Mouse (Mus musculus) MEL (cell line): ENCODE measurements around the gene Tfdp2. TPM values are rescaled to one million over a fixed set of nuclear protein-coding genes. Genes with fewer than 3 reads are reported as not detected.

Experiments
- DNase-seq: peaks from one replicate; pipeline ENCODE4 v3.0.0; 2011; ENCODE audit warnings: low read depth, low spot score
- H3K27ac ChIP-seq: 2 replicates; pipeline ENCODE4 v1.5.1; 2012; ENCODE audit warnings: low read depth, mild to moderate bottlenecking, control low read depth, low read length, moderate library complexity; ENCODE audit not compliant: control insufficient read depth
- H3K27me3 ChIP-seq, 2 experiments: fragments of 150-350 bp in 1 of 2; sonication (generic) in 1 of 2; 2 replicates each; pipeline ENCODE4 v1.6.1; 2012; ENCODE audit warnings: low read length in 2 of 2, mild to moderate bottlenecking in 2 of 2, improper control_type of control experiment in 1 of 2, moderate library complexity in 1 of 2; ENCODE audit not compliant: insufficient read depth in 2 of 2, control insufficient read depth in 1 of 2
- H3K36me3 ChIP-seq, 2 experiments: 2 replicates each; pipeline ENCODE4 v1.6.1; 2012 to 2014; ENCODE audit warnings: low read length in 2 of 2, improper control_type of control experiment in 1 of 2, inconsistent platforms in 1 of 2, mild to moderate bottlenecking in 1 of 2; ENCODE audit not compliant: insufficient read depth in 2 of 2, control insufficient read depth in 1 of 2
- H3K4me1 ChIP-seq, 2 experiments: fragments of 150-350 bp in 1 of 2; sonication (generic) in 1 of 2; 2 replicates each; pipeline ENCODE4 v1.6.1; 2012; ENCODE audit warnings: low read length in 2 of 2, improper control_type of control experiment in 1 of 2, mild to moderate bottlenecking in 1 of 2; ENCODE audit not compliant: insufficient read depth in 2 of 2, control insufficient read depth in 1 of 2
- H3K4me3 ChIP-seq, 2 experiments: fragments of 150-350 bp in 1 of 2; sonication (generic) in 1 of 2; 2 replicates each; pipeline ENCODE4 v1.5.1; 2012; ENCODE audit warnings: low read depth in 2 of 2, low read length in 2 of 2, mild to moderate bottlenecking in 2 of 2, moderate library complexity in 2 of 2, control low read depth in 1 of 2, improper control_type of control experiment in 1 of 2; ENCODE audit not compliant: control insufficient read depth in 1 of 2, insufficient read depth in 1 of 2
- H3K79me2 ChIP-seq: 2 replicates; pipeline ENCODE4 v1.6.1; 2012; ENCODE audit warnings: mild to moderate bottlenecking, low read length, moderate library complexity; ENCODE audit not compliant: control insufficient read depth, poor library complexity, insufficient read depth
- H3K9ac ChIP-seq: 2 replicates; pipeline ENCODE4 v1.6.1; 2012; ENCODE audit warnings: low read depth, mild to moderate bottlenecking, control low read depth, low read length, moderate library complexity; ENCODE audit not compliant: control insufficient read depth, poor library complexity, severe bottlenecking
- H3K9me3 ChIP-seq: fragments of 150-350 bp; sonication (generic); replicated peaks from 2 replicates; pipeline ENCODE4 v1.6.1; 2012; ENCODE audit warnings: mild to moderate bottlenecking, low read length, improper control_type of control experiment, moderate library complexity; ENCODE audit not compliant: insufficient read depth
- BHLHE40 ChIP-seq: IDR thresholded peaks from 2 replicates; pipeline ENCODE4 v1.6.1; 2012; ENCODE audit warnings: low read depth, mild to moderate bottlenecking, inconsistent platforms, low read length, improper control_type of control experiment, borderline replicate concordance
- CHD2 ChIP-seq: IDR thresholded peaks from 2 replicates; pipeline ENCODE4 v1.6.1; 2011; ENCODE audit warnings: low read length, improper control_type of control experiment
- ELF1 ChIP-seq: IDR thresholded peaks from 2 replicates; pipeline ENCODE4 v1.6.1; 2014; ENCODE audit warnings: low read depth, mild to moderate bottlenecking, inconsistent platforms, low read length, improper control_type of control experiment, moderate library complexity
- EP300 ChIP-seq, 2 experiments: IDR thresholded peaks; 2 replicates each; pipeline ENCODE4 v1.6.1; 2011; ENCODE audit warnings: improper control_type of control experiment in 2 of 2, low read length in 2 of 2, low read depth in 1 of 2, mild to moderate bottlenecking in 1 of 2
- GABPA ChIP-seq: IDR thresholded peaks from 2 replicates; pipeline ENCODE4 v1.6.1; 2012; ENCODE audit warnings: low read depth, mild to moderate bottlenecking, inconsistent platforms, low read length, improper control_type of control experiment, moderate library complexity
- GATA1 ChIP-seq: IDR thresholded peaks from 2 replicates; pipeline ENCODE4 v1.6.1; 2011; ENCODE audit warnings: low read depth, low read length, improper control_type of control experiment
- HCFC1 ChIP-seq: IDR thresholded peaks from 2 replicates; pipeline ENCODE4 v1.6.1; 2012; ENCODE audit warnings: low read depth, mild to moderate bottlenecking, inconsistent platforms, low read length, improper control_type of control experiment, moderate library complexity
- JUND ChIP-seq: IDR thresholded peaks from 2 replicates; pipeline ENCODE4 v1.6.1; 2011; ENCODE audit warnings: low read depth, mild to moderate bottlenecking, improper control_type of control experiment, low read length
- MAFK ChIP-seq: IDR thresholded peaks from 2 replicates; pipeline ENCODE4 v1.6.1; 2011; ENCODE audit warnings: low read depth, mild to moderate bottlenecking, low read length, improper control_type of control experiment, borderline replicate concordance
- MAX ChIP-seq: IDR thresholded peaks from 2 replicates; pipeline ENCODE4 v1.6.1; 2011; ENCODE audit warnings: low read length, improper control_type of control experiment
- MAZ ChIP-seq: IDR thresholded peaks from 2 replicates; pipeline ENCODE4 v1.6.1; 2012; ENCODE audit warnings: low read depth, mild to moderate bottlenecking, inconsistent platforms, low read length, improper control_type of control experiment
- MEF2A ChIP-seq: IDR thresholded peaks from 2 replicates; pipeline ENCODE4 v1.6.1; 2014; ENCODE audit warnings: low read depth, mild to moderate bottlenecking, inconsistent platforms, low read length, improper control_type of control experiment; ENCODE audit not compliant: poor library complexity, insufficient replicate concordance, severe bottlenecking; ENCODE audit errors: extremely low read depth
- MXI1 ChIP-seq: IDR thresholded peaks from 2 replicates; pipeline ENCODE4 v1.6.1; 2011; ENCODE audit warnings: mild to moderate bottlenecking, low read depth, low read length, improper control_type of control experiment
- MYB ChIP-seq: IDR thresholded peaks from 2 replicates; pipeline ENCODE4 v1.6.1; 2011; ENCODE audit warnings: mild to moderate bottlenecking, low read depth, low read length, improper control_type of control experiment
- NELFE ChIP-seq: IDR thresholded peaks from 2 replicates; pipeline ENCODE4 v1.6.1; 2011; ENCODE audit warnings: low read depth, low read length, improper control_type of control experiment
- POLR2A ChIP-seq, 2 experiments: IDR thresholded peaks; 2 replicates each; pipeline ENCODE4 v1.6.1; 2011 to 2012; ENCODE audit warnings: low read length in 2 of 2, mild to moderate bottlenecking in 2 of 2, control low read depth in 1 of 2, improper control_type of control experiment in 1 of 2, low read depth in 1 of 2, moderate library complexity in 1 of 2; ENCODE audit not compliant: control insufficient read depth in 1 of 2, insufficient read depth in 1 of 2, poor library complexity in 1 of 2
- POLR2AphosphoS2 ChIP-seq: IDR thresholded peaks from 2 replicates; pipeline ENCODE4 v1.6.1; 2011; ENCODE audit warnings: low read length, improper control_type of control experiment
- POLR2AphosphoS5 ChIP-seq: IDR thresholded peaks from 2 replicates; pipeline ENCODE4 v1.6.1; 2012; ENCODE audit warnings: low read depth, borderline replicate concordance, mild to moderate bottlenecking, inconsistent platforms, low read length, moderate library complexity, mixed read lengths
- RAD21 ChIP-seq: IDR thresholded peaks from 2 replicates; pipeline ENCODE4 v1.6.1; 2011; ENCODE audit warnings: mild to moderate bottlenecking, low read depth, low read length, improper control_type of control experiment
- SIN3A ChIP-seq: IDR thresholded peaks from 2 replicates; pipeline ENCODE4 v1.6.1; 2012; ENCODE audit warnings: low read length, improper control_type of control experiment, inconsistent platforms
- SMC3 ChIP-seq: IDR thresholded peaks from 2 replicates; pipeline ENCODE4 v1.6.1; 2011; ENCODE audit warnings: low read depth, low read length, improper control_type of control experiment
- TBP ChIP-seq: IDR thresholded peaks from 2 replicates; pipeline ENCODE4 v1.8.0; 2011; ENCODE audit warnings: low read depth, low read length, improper control_type of control experiment
- TCF12 ChIP-seq: IDR thresholded peaks from 2 replicates; pipeline ENCODE4 v1.6.1; 2014; ENCODE audit warnings: low read depth, mild to moderate bottlenecking, inconsistent platforms, low read length, improper control_type of control experiment, moderate library complexity
- UBTF ChIP-seq: IDR thresholded peaks from 2 replicates; pipeline ENCODE4 v1.6.1; 2012; ENCODE audit warnings: low read depth, mild to moderate bottlenecking, inconsistent platforms, low read length, improper control_type of control experiment, moderate library complexity, borderline replicate concordance; ENCODE audit not compliant: insufficient read depth
- USF2 ChIP-seq, 2 experiments: IDR thresholded peaks; 2 replicates each; pipeline ENCODE4 v1.6.1; 2011 to 2012; ENCODE audit warnings: improper control_type of control experiment in 2 of 2, low read length in 2 of 2, borderline replicate concordance in 1 of 2, inconsistent platforms in 1 of 2, low read depth in 1 of 2, mild to moderate bottlenecking in 1 of 2; ENCODE audit not compliant: insufficient read depth in 1 of 2
- ZC3H11A ChIP-seq: IDR thresholded peaks from 2 replicates; pipeline ENCODE4 v1.6.1; 2012; ENCODE audit warnings: low read depth, mild to moderate bottlenecking, inconsistent platforms, low read length, improper control_type of control experiment
- ZKSCAN1 ChIP-seq: IDR thresholded peaks from 2 replicates; pipeline ENCODE4 v1.6.1; 2012; ENCODE audit warnings: low read depth, mild to moderate bottlenecking, inconsistent platforms, low read length, improper control_type of control experiment, moderate library complexity
- polyA plus RNA-seq, 2 experiments: library from polyadenylated mRNA; stranded (reverse) in 1 of 2; unstranded in 1 of 2; fragments of >175 nt in 1 of 2; fragments of >200 nt in 1 of 2; gene quantifications; 2 replicates each; pipeline versions ENCODE4 v1.2.1 to v1.2.4; 2012; ENCODE audit warnings: low replicate concordance in 2 of 2, low read depth in 1 of 2; ENCODE audit not compliant: insufficient read length in 2 of 2, insufficient read depth in 1 of 2, missing spikeins in 1 of 2
- total RNA-seq: library from RNA; depleted of rRNA; stranded (reverse); fragments of 300-350 nt; gene quantifications from 2 replicates; pipeline ENCODE4 v1.2.3, GENCODE M21; 2012

Tfdp2 gene
- total and polyA plus RNA-seq, 3 experiments = 7.7 to 15.4 TPM; not detected in 1

DNA sequence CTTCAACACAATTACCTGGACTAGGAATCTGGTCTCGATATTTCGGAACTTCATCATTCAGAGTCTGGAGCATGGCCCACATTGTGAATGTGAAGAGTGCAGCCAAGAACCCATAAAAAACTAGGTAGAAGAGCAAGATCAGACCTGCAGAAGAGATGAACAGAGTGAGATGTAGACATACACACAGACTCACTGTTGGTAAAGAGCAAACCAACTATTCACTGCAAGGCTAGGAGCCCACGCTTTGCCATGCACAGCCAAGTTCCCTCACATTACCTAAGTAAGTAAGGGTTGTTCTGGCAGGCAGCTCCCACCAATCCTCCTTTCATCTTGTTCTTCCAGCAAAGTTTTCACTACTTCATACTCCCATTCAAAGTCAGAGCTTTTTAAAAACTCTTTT, 149.7 kb downstream of the Tfdp2 start:
- TF ChIP-seq ELF1 (no peak), SMC3 (no peak), EP300 (IDR thresholded peaks at IDR 0.05; ENCODE audit: low read depth in 1 of 2, low read length in 2 of 2) (no peak), POLR2AphosphoS2 (no peak), MEF2A (no peak), MXI1 (no peak), GABPA (no peak), USF2 (IDR thresholded peaks at IDR 0.05; ENCODE audit: borderline replicate concordance in 1 of 2, insufficient read depth in 1 of 2, low read depth in 1 of 2, low read length in 2 of 2) (no peak), GATA1 (no peak), JUND (no peak), ZC3H11A (no peak), NELFE (no peak), CHD2 (no peak), BHLHE40 (no peak), RAD21 (no peak), MAZ (no peak), POLR2A (IDR thresholded peaks at IDR 0.05; ENCODE audit: control insufficient read depth in 1 of 2, insufficient read depth in 1 of 2, low read depth in 1 of 2, low read length in 2 of 2, poor library complexity in 1 of 2) (no peak)
- peaks cover 3 to 5% of the 10 kb centered on the region in 2 experiments; a peak in 3 of 4 replicates for H3K36me3 ChIP-seq

DNA sequence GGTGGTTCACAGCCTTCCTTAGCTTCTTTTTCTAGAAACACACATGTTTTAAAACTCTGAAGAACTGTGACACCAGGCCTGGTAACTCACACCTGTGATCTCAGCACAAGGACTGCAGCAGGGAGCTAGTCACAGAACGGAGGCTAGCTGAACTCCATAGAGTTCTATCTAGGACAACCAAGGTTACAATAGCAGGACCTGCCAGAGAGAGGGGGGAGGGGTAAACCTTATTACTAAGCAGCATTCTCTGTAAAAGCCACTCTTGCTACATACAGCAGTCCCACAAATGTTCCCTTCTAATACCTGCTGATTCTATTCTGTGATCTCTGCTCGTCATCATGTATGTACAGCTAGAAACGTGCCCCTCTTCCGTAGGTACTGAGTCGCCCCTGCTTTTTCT, 152.8 kb downstream of the Tfdp2 start:
- no peaks in the 10 kb centered on the region for H3K9me3 ChIP-seq
- peaks cover 15% of the 10 kb centered on the region for H3K79me2 ChIP-seq
- no peak for DNase-seq
- H3K36me3 ChIP-seq = peaks cover 4 to 12% of the 10 kb centered on the region in 2 experiments; a peak in 3 of 4 replicates
- no peak overlapping the region for H3K4me3 ChIP-seq
- H3K27me3 ChIP-seq = no peaks in the 10 kb centered on the region
- peaks cover 2 to 6% of the 10 kb centered on the region in 2 experiments; a peak in 3 of 4 replicates for H3K4me1 ChIP-seq
- H3K9ac ChIP-seq = no peak overlapping the region
- no peak overlapping the region for H3K27ac ChIP-seq
- TF ChIP-seq ZC3H11A = no peak
- TF ChIP-seq POLR2A (IDR thresholded peaks at IDR 0.05; ENCODE audit: control insufficient read depth in 1 of 2, insufficient read depth in 1 of 2, low read depth in 1 of 2, low read length in 2 of 2, poor library complexity in 1 of 2) = no peak
- no peak for TF ChIP-seq MYB
- no peak for TF ChIP-seq UBTF
- TF ChIP-seq TBP = no peak
- no peak for TF ChIP-seq HCFC1
- no peak for TF ChIP-seq MAX
- no peak for TF ChIP-seq RAD21
- TF ChIP-seq MAZ = no peak
- TF ChIP-seq SIN3A = no peak
- TF ChIP-seq MAFK = no peak
- no peak for TF ChIP-seq ZKSCAN1
- TF ChIP-seq POLR2AphosphoS5 = no peak
- no peak for TF ChIP-seq TCF12

More for the DNA sequence above, 149.7 kb downstream of the Tfdp2 start:
- H3K9ac ChIP-seq = no peak overlapping the region
- peaks cover 1% of the 10 kb centered on the region for H3K79me2 ChIP-seq
- H3K27me3 ChIP-seq = no peaks in the 10 kb centered on the region
- no peaks in the 10 kb centered on the region for H3K9me3 ChIP-seq
- no peak overlapping the region for H3K4me3 ChIP-seq
- H3K27ac ChIP-seq = no peak overlapping the region
- no peaks in the 10 kb centered on the region; a peak in 1 of 4 replicates for H3K4me1 ChIP-seq
- DNase-seq = no peak
